Mouse (Mus musculus) testis, adult 2 months (tissue): ENCODE data around the gene Ccnd3.

ENCODE experiments used
- CTCF ChIP-seq: fragments of 200-500 bp; IDR thresholded peaks from 2 replicates; pipeline ENCODE4 v1.5.1; 2012; ENCODE audit warnings: low read depth, mild to moderate bottlenecking, inconsistent platforms, low read length, moderate library complexity; ENCODE audit not compliant: control insufficient read depth, insufficient read depth, insufficient replicate concordance
- POLR2A ChIP-seq: fragments of 200-500 bp; IDR thresholded peaks from 2 replicates; pipeline ENCODE4 v1.6.1; 2012; ENCODE audit warnings: low read depth, mild to moderate bottlenecking, inconsistent platforms, low read length, moderate library complexity; ENCODE audit not compliant: control insufficient read depth

GRCm38 (mm10) chr17:47470686-47471085 lies 34.2 kb upstream of the Ccnd3 start:
- TF ChIP-seq POLR2A, result no peak
- no peak for TF ChIP-seq CTCF
